In the genomic region with DNA sequence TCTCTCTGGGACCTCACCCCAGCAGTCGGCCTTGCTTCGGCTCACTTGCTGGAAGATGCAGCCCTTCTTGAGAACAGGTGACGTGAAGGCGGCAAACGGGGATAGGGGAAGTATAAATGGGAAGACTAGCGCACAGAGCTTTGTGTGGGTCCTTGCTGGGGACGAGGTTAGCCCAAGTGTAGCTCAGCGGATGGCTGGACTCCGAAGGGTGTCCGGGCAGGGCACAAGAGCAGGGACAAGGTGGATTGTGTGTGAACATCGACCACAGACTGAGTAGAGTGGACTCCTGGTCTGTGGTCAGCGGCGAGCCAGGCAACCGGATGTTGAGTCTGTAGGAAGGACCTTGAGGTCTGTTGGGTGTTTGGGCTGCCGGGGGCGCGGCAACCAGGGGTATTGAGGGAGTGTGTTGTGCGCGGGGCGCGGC, we compare ENCODE assay signal across 16 mouse cellular contexts. TPM values are rescaled to one million over a fixed set of nuclear protein-coding genes. Genes with fewer than 3 reads are reported as not detected.
A peak's percentile ranks its signal among the peaks of the same experiment; 100 is the strongest.
DNase-seq lines count a peak whose midpoint lies in the region; ATAC-seq and TF ChIP-seq lines count a peak whose summit lies in the region.
"Had no signal": no experiment of that assay in that cellular context is flagged by ENCODE, and none has a peak within 500 bp of the region (broad histone marks: within the 10 kb centered on the region; RNA-seq: fewer than 3 reads in every experiment).

No protein-coding gene starts in this region.

- WGBS in limb, embryonic 10.5 days, result under 1% methylated on average over 21 of the region's 21 CpGs
- WGBS in cerebellum, adult 2 months, result 3% methylated on average over 21 of the region's 21 CpGs
- under 1% methylated on average over 21 of the region's 21 CpGs for WGBS in heart, embryonic 12.5 days

- no peak overlapping the region for H3K4me2 ChIP-seq in heart, embryonic 12.5 days

- TF ChIP-seq POLR2A in embryonic fibroblast, embryonic 13.5 days (IDR thresholded peaks at IDR 0.05; ENCODE audit: low read depth, low read length), result no peak
- no peak for TF ChIP-seq POLR2A in cerebellum, adult 2 months (IDR thresholded peaks at IDR 0.05; ENCODE audit: borderline replicate concordance, insufficient read depth, low read length)

- peak overlapping the region; percentile 50 for H3ac ChIP-seq in C2C12 (ENCODE audit: control insufficient read depth, insufficient read length, low read depth)

- H3K27ac ChIP-seq in embryonic fibroblast, embryonic 13.5 days (ENCODE audit: insufficient read depth, low read length), result peak overlapping the region; percentile 3; the same call in 1 of the 2 replicates
- H3K27ac ChIP-seq in limb, embryonic 10.5 days, result peak overlapping the region; percentile 80
- H3K27ac ChIP-seq in cerebellum, adult 2 months (ENCODE audit: insufficient read depth, low read length), result no peak overlapping the region
- H3K27ac ChIP-seq in heart, embryonic 12.5 days (ENCODE audit: poor library complexity, severe bottlenecking), result no peak overlapping the region
- H3K27ac ChIP-seq: left cerebral cortex, adult 2 months had no signal

- peak overlapping the region; percentile 52 for H3K4me3 ChIP-seq in C2C12 (ENCODE audit: insufficient read depth, poor library complexity, severe bottlenecking)
- H3K4me3 ChIP-seq in embryonic fibroblast, embryonic 13.5 days (ENCODE audit: insufficient read depth, low read length), result peak overlapping the region; percentile 8
- peak overlapping the region; percentile 49 for H3K4me3 ChIP-seq in limb, embryonic 10.5 days
- H3K4me3 ChIP-seq in cerebellum, adult 2 months (replicated peaks; ENCODE audit: insufficient read depth, low read depth, low read length), result no peak overlapping the region
- no peak overlapping the region for H3K4me3 ChIP-seq in heart, embryonic 12.5 days
- H3K4me3 ChIP-seq: left cerebral cortex, adult 2 months had no signal

- DNase-seq in kidney, adult 11 months, result peak; percentile 63
- DNase-seq in kidney, adult 9 months, result no peak
- DNase-seq in limb, embryonic 10.5 days (ENCODE audit: low spot score), result peak; percentile 76
- DNase-seq in cerebellum, adult 2 months, result no peak
- DNase-seq in retina, embryonic 14.5 days (ENCODE audit: low spot score), result no peak
- DNase-seq: lung, adult 18-20 months; right cerebral cortex, adult 18-20 months; thymus, postnatal 14 days had no signal

- H3K9ac ChIP-seq in heart, embryonic 12.5 days, result no peak overlapping the region

- H3K36me3 ChIP-seq in C2C12 (ENCODE audit: control insufficient read depth, insufficient read depth), result peaks cover 12% of the 10 kb centered on the region
- H3K36me3 ChIP-seq in limb, embryonic 10.5 days, result no peaks in the 10 kb centered on the region
- no peaks in the 10 kb centered on the region for H3K36me3 ChIP-seq in heart, embryonic 12.5 days

- peaks cover 94% of the 10 kb centered on the region for H3K79me3 ChIP-seq in C2C12 (ENCODE audit: low read depth)

- H3K9me3 ChIP-seq in limb, embryonic 10.5 days (replicated peaks), result no peaks in the 10 kb centered on the region
- H3K9me3 ChIP-seq in heart, embryonic 12.5 days (replicated peaks), result no peaks in the 10 kb centered on the region

- ATAC-seq in heart, embryonic 12.5 days (ENCODE audit: insufficient number of reproducible peaks, low FRiP score), result no peak

- TF ChIP-seq CTCF in C2C12 (IDR thresholded peaks at IDR 0.05; ENCODE audit: control insufficient read depth, insufficient read depth, insufficient read length), result no peak
- TF ChIP-seq CTCF in embryonic fibroblast, embryonic 13.5 days (IDR thresholded peaks at IDR 0.05; ENCODE audit: borderline replicate concordance, insufficient read depth, low read length), result no peak
- TF ChIP-seq CTCF in cerebellum, adult 2 months (IDR thresholded peaks at IDR 0.05; ENCODE audit: borderline replicate concordance, insufficient read depth, low read depth, low read length), result no peak

- no peaks in the 10 kb centered on the region for H3K27me3 ChIP-seq in C2C12 (ENCODE audit: control insufficient read depth, insufficient read depth, insufficient read length)
- H3K27me3 ChIP-seq in limb, embryonic 10.5 days (ENCODE audit: low read depth, poor library complexity, severe bottlenecking), result peaks cover 100% of the 10 kb centered on the region
- H3K27me3 ChIP-seq in cerebellum, adult 2 months (ENCODE audit: control insufficient read depth, insufficient read depth, low read length), result peaks cover 19% of the 10 kb centered on the region; the same call in 1 of the 2 replicates
- peaks cover 97% of the 10 kb centered on the region for H3K27me3 ChIP-seq in heart, embryonic 12.5 days (replicated peaks)

- H3K4me1 ChIP-seq in embryonic fibroblast, embryonic 13.5 days (ENCODE audit: control insufficient read depth, insufficient read depth, low read length), result no peaks in the 10 kb centered on the region
- peaks cover 65% of the 10 kb centered on the region for H3K4me1 ChIP-seq in limb, embryonic 10.5 days
- H3K4me1 ChIP-seq in cerebellum, adult 2 months (ENCODE audit: control insufficient read depth, insufficient read depth, low read length), result no peaks in the 10 kb centered on the region
- H3K4me1 ChIP-seq in heart, embryonic 12.5 days (replicated peaks), result peaks cover 6% of the 10 kb centered on the region; the same call in 1 of the 2 replicates

- H3K79me2 ChIP-seq in C2C12 (ENCODE audit: control insufficient read depth, insufficient read depth), result peaks cover 100% of the 10 kb centered on the region

TF ChIP-seq in C2C12, 6 proteins besides CTCF, POLR2A, EP300 and RAD21:
- TF ChIP-seq CEBPB (IDR thresholded peaks at IDR 0.05; ENCODE audit: low read depth), result no peak
- TF ChIP-seq FOSL1 (IDR thresholded peaks at IDR 0.05; ENCODE audit: insufficient read depth, low read length, poor library complexity, severe bottlenecking), result no peak
- no peak for TF ChIP-seq MYOG (IDR thresholded peaks at IDR 0.05; ENCODE audit: control insufficient read depth, extremely low read depth, insufficient read length)
- TF ChIP-seq USF1 (IDR thresholded peaks at IDR 0.05; ENCODE audit: low read depth), result no peak
- peak; percentile 38 for TF ChIP-seq MYOD1 (IDR thresholded peaks at IDR 0.05; ENCODE audit: control insufficient read depth, insufficient read length, low read depth)
- no peak for TF ChIP-seq MAX (IDR thresholded peaks at IDR 0.05)
TF ChIP-seq in C2C12: peak in this region for 1.

RNA-seq across cellular contexts. Expression of a gene that starts 0.5 kb away (rescaled TPM):
- 9.4 TPM for polyA plus RNA-seq in C2C12 (2012; fragmentation: generic; extraction: Trizol)
- 4.9 and 6.2 TPM in 2 replicates for polyA plus RNA-seq in embryonic fibroblast, embryonic 13.5 days (2011; ENCODE audit: insufficient read length, low read depth, missing spikeins)
- polyA plus RNA-seq in limb, embryonic 10.5 days (2016; fragmentation: Nextera tagmentation; extraction: Ambion mirVana), result 4.4 and 6.9 TPM in 2 replicates
- polyA plus RNA-seq in cerebellum, adult 2 months (2012; rRNA removed), result not detected in 2 replicates
- not detected in 2 replicates for polyA plus RNA-seq in heart, embryonic 12.5 days (2016; fragmentation: Nextera tagmentation; extraction: Ambion mirVana)
- polyA plus RNA-seq: brain, embryonic 14.5 days; forebrain, embryonic 11.5 days; heart, postnatal 0 days; midbrain, postnatal 0 days had no signal

RNA-seq across cellular contexts. Expression of a gene that starts 8.5 kb away (rescaled TPM):
- 1.6 TPM for polyA plus RNA-seq in C2C12 (2012; fragmentation: generic; extraction: Trizol)
- 7.6 and 11.0 TPM in 2 replicates for polyA plus RNA-seq in embryonic fibroblast, embryonic 13.5 days (2011; ENCODE audit: insufficient read length, low read depth, missing spikeins)
- 10.6 and 12.7 TPM in 2 replicates for polyA plus RNA-seq in limb, embryonic 10.5 days (2016; fragmentation: Nextera tagmentation; extraction: Ambion mirVana)
- 1.5 and 2.2 TPM in 2 replicates for polyA plus RNA-seq in cerebellum, adult 2 months (2012; rRNA removed)
- 0.38 and 0.39 TPM in 2 replicates for polyA plus RNA-seq in heart, embryonic 12.5 days (2016; fragmentation: Nextera tagmentation; extraction: Ambion mirVana)
- polyA plus RNA-seq: forebrain, embryonic 11.5 days; heart, postnatal 0 days; midbrain, postnatal 0 days had no signal

RNA-seq across cellular contexts. Expression of a gene that starts 9.1 kb away (rescaled TPM):
- 49.6 TPM for polyA plus RNA-seq in C2C12 (2012; fragmentation: generic; extraction: Trizol)
- polyA plus RNA-seq in embryonic fibroblast, embryonic 13.5 days (2011; ENCODE audit: insufficient read length, low read depth, missing spikeins), result 7.3 and 16.6 TPM in 2 replicates
- 21.4 and 51.4 TPM in 2 replicates for polyA plus RNA-seq in limb, embryonic 10.5 days (2016; fragmentation: Nextera tagmentation; extraction: Ambion mirVana)
- not detected in 2 replicates for polyA plus RNA-seq in cerebellum, adult 2 months (2012; rRNA removed)
- not detected in 2 replicates for polyA plus RNA-seq in heart, embryonic 12.5 days (2016; fragmentation: Nextera tagmentation; extraction: Ambion mirVana)
- polyA plus RNA-seq: brain, embryonic 14.5 days; forebrain, embryonic 11.5 days; heart, postnatal 0 days; midbrain, postnatal 0 days had no signal

RNA-seq across cellular contexts. Expression of a gene that starts 14.7 kb away (rescaled TPM):
- 1.1 TPM for polyA plus RNA-seq in C2C12 (2012; fragmentation: generic; extraction: Trizol)
- 28.5 and 45.5 TPM in 2 replicates for polyA plus RNA-seq in embryonic fibroblast, embryonic 13.5 days (2011; ENCODE audit: insufficient read length, low read depth, missing spikeins)
- polyA plus RNA-seq in limb, embryonic 10.5 days (2016; fragmentation: Nextera tagmentation; extraction: Ambion mirVana), result 5.1 and 6.0 TPM in 2 replicates
- not detected in 2 replicates for polyA plus RNA-seq in cerebellum, adult 2 months (2012; rRNA removed)
- polyA plus RNA-seq in heart, embryonic 12.5 days (2016; fragmentation: Nextera tagmentation; extraction: Ambion mirVana), result 0.11 TPM in 1 of 2 replicates, not detected in the other
- polyA plus RNA-seq: brain, embryonic 14.5 days; forebrain, embryonic 11.5 days; heart, postnatal 0 days; midbrain, postnatal 0 days had no signal

RNA-seq across cellular contexts. Expression of a gene that starts 21.5 kb away (rescaled TPM):
- 34.6 TPM for polyA plus RNA-seq in C2C12 (2012; fragmentation: generic; extraction: Trizol)
- polyA plus RNA-seq in embryonic fibroblast, embryonic 13.5 days (2011; ENCODE audit: insufficient read length, low read depth, missing spikeins), result 0.40 and 1.2 TPM in 2 replicates
- 2.4 and 4.7 TPM in 2 replicates for polyA plus RNA-seq in limb, embryonic 10.5 days (2016; fragmentation: Nextera tagmentation; extraction: Ambion mirVana)
- polyA plus RNA-seq in cerebellum, adult 2 months (2012; rRNA removed), result not detected in 2 replicates
- not detected in 2 replicates for polyA plus RNA-seq in heart, embryonic 12.5 days (2016; fragmentation: Nextera tagmentation; extraction: Ambion mirVana)
- polyA plus RNA-seq: brain, embryonic 14.5 days; forebrain, embryonic 11.5 days; heart, postnatal 0 days; midbrain, postnatal 0 days had no signal

Comparison
In these comparisons a context has a peak if more than half of its experiments do, and no peak if none do; other contexts are left out.
1. DNase-seq: peak in kidney, adult 11 months (single experiment) and limb, embryonic 10.5 days (single experiment); none in kidney, adult 9 months (single experiment), cerebellum, adult 2 months (0 of 2) and retina, embryonic 14.5 days (single experiment).
2. H3K4me3 ChIP-seq: peak in C2C12 (single experiment), embryonic fibroblast, embryonic 13.5 days (single experiment) and limb, embryonic 10.5 days (single experiment); none in cerebellum, adult 2 months (single experiment) and heart, embryonic 12.5 days (single experiment).
3. H3K27ac ChIP-seq: peak in embryonic fibroblast, embryonic 13.5 days (single experiment) and limb, embryonic 10.5 days (single experiment); none in cerebellum, adult 2 months (single experiment) and heart, embryonic 12.5 days (single experiment).